Comparison of ENCODE assay signal across 18 mouse cellular contexts in the genomic region with DNA sequence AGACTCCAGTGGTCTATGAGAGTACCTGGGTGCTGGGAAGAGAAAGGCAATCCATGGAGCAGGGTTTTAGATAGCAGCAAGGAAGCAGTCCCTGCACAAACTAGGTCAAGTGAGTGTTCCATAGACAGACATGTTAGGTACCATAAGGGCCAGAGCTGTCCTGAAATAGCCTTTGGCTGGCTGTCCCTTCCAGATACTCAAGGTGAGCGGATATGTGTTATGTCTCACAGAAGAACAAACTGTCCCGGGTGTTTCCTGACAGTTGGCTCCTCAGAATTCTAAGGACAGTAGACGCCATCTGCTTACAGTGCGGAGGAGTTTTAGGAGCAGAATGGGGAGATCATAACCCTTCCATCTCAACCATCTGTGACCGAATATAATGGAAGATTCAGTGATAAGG.
DNase-seq lines count a peak whose midpoint lies in the region; TF ChIP-seq lines count a peak whose summit lies in the region.
"Had no signal": no experiment of that assay in that cellular context is flagged by ENCODE, and none has a peak within 500 bp of the region (broad histone marks: within the 10 kb centered on the region; RNA-seq: fewer than 3 reads in every experiment).

No protein-coding gene starts in this region.

- no peak overlapping the region for H3K4me3 ChIP-seq in gastrocnemius, adult 2 months
- H3K4me3 ChIP-seq: embryonic facial prominence, embryonic 12.5 days; heart, embryonic 10.5 days; hindbrain, embryonic 13.5 days had no signal

- no peak for TF ChIP-seq CTCF in gastrocnemius, adult 2 months (IDR thresholded peaks at IDR 0.05)

- peak; percentile 4 to 26 for DNase-seq in cerebellum, postnatal 14 days
- DNase-seq in cerebellum, postnatal 4 days (ENCODE audit: low spot score in 2 of 2): no peak
- DNase-seq in gastrocnemius, adult 2 months: peak; percentile 66
- DNase-seq in gastrocnemius, postnatal 36 days: no peak
- DNase-seq in right cerebral cortex, adult 18-20 months: peak; percentile 6
- no peak for DNase-seq in right cerebral cortex, postnatal 4 days
- peak; percentile 80 for DNase-seq in skeletal muscle tissue, adult 2 months (ENCODE audit: low read depth, low spot score)
- no peak for DNase-seq in adrenal gland, postnatal 36 days
- DNase-seq: adrenal gland, adult 2 months; adrenal gland, postnatal 25 days; forebrain, postnatal 0 days; heart, postnatal 10 days; kidney, adult 11 months; kidney, adult 9 months had no signal

- H3K27ac ChIP-seq in gastrocnemius, adult 2 months: peak overlapping the region; percentile 73
- H3K27ac ChIP-seq: embryonic facial prominence, embryonic 12.5 days; heart, embryonic 10.5 days; hindbrain, embryonic 13.5 days; hindbrain, postnatal 0 days had no signal

- intact Hi-C loops in gastrocnemius, adult 2 months (cut with DNase I): no loop called here
- intact Hi-C loops in gastrocnemius, postnatal 36 days (cut with DNase I): no loop called here

Comparison
In these comparisons a context has a peak if more than half of its experiments do, and no peak if none do; other contexts are left out.
1. DNase-seq: peak in cerebellum, postnatal 14 days (2 of 2), gastrocnemius, adult 2 months (single experiment), right cerebral cortex, adult 18-20 months (single experiment) and skeletal muscle tissue, adult 2 months (single experiment); none in cerebellum, postnatal 4 days (0 of 2), gastrocnemius, postnatal 36 days (0 of 2), right cerebral cortex, postnatal 4 days (single experiment) and adrenal gland, postnatal 36 days (0 of 2).